Mouse (Mus musculus): ENCODE data around the gene Notch2.

DNA sequence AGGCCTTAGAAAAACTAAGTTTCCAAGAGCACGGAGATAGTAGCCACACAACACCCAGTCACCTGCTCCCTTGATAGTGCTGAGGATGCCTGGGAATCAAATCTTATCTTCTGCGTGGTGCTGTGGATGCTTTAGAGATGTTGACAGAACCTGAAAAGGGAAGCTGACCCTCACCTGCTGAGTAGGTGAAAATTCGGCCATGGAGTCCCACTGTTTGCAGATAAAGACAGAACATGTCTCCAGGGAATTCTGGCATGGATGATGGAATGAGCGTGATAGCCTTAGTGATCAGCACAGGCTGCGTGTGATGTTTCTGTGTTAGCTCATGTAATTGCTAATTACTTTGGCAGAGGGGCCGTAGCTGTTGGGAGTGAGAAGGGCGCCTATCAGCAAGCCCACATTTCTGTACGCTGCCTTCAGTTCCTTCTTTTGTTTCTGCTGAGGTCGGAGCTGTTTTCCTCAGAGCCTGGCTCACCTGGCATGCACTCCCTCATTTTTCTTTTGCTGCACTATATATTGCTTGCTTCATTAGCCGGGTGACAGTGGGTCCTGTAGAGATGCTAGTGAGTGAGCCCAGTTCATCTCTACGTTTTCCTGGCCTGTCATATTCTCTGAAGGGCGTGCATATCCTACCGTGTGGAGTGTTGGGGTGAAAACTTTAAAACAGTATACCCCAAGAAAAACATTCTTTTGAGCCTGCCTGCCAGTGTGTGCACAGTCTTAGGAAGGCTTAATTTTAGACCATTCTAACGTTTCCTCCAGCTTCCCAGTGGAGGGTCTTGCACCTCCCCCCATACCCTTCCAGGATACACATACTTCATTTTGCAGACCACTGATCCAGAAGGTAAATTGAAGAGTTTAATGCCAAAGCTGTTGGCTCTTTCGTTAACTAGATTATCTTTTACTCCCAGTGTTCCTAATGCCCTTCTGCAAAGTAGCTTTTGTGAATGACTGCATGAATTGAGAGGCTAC, 21.6 kb downstream of the Notch2 start:
- no peak for TF ChIP-seq CTCF (IDR thresholded peaks at IDR 0.05; ENCODE audit: extremely low read depth, insufficient read depth, low read length)
- no peak for TF ChIP-seq POLR2A (IDR thresholded peaks at IDR 0.05; ENCODE audit: extremely low read depth, insufficient read depth, low read length)

Data from cortical plate, adult 2 months (tissue).